Mouse (Mus musculus): ENCODE measurements around the gene Slc9a9.

Slc9a9 gene

GRCm38 (mm10) chr9:94669791-94670577, at the start of gene Slc9a9:
Slc9a9 (plus strand) TSS chr9:94669909.
- DNase-seq (ENCODE audit: low read depth, low spot score) = peak; percentile 85

DNA sequence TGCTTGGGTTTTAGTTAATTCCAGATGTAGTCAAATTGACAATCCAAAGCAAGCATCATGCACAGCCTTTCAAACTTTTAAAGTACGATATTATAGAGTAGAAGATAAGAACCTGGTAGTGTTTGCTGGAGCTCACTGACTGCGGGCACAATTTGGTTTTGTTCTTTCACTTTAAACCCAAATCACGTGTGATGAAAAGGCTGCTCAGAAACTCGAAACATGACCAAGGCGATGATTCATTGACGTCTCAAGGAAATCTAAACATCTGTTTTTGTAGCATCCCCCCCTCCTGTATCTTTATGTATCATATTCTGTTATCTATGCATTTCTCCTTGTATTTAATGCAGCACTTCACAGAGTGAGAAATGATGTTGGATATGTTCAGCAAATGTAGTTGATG, 49.4 kb upstream of the Slc9a9 start:
- DNase-seq (ENCODE audit: low read depth, low spot score) = no peak

DNA sequence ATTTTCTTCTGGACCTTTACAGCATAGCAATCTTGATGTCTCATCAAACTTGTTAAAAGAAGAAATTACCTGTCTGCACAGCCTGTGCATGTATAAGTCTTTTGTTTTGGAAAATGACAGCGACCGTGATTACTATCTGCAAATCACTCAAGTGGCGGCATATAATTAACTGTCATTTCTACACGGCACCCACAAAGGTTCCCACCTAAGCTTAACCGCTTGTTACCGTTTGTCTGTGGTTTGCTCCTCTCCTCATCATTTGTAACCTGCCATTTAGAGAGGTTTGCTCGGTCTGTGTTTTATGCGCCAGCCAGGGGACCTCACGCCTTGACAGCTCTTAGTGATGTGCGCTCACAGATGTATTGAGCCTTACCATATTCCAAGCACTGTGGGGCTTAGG, 48.9 kb upstream of the Slc9a9 start:
- DNase-seq (ENCODE audit: low read depth, low spot score) = no peak

DNA sequence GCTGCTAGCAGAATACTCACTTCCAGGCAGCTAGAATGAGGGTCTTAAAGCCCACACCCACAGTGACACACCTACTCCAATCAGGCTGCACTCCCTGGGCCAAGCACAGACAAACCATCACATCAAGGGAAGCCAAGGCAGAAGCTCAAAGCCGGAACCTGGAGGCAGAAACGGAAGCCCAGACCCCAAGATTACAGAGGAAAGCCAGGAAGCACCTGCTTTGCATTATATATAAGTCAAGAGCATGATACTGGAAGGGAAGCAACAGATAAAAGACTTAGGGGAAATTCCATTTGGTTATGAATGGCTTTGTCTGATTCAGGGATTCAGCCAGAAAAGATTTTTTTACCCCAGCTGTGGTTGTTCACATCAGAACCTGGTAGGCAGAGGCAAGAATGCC, 47.8 kb upstream of the Slc9a9 start:
- no peak for DNase-seq (ENCODE audit: low read depth, low spot score)

- no peak for DNase-seq (ENCODE audit: low read depth, low spot score)
Measured at GRCm38 (mm10) chr9:94626737-94627136, 43.0 kb upstream of the Slc9a9 start.

DNA sequence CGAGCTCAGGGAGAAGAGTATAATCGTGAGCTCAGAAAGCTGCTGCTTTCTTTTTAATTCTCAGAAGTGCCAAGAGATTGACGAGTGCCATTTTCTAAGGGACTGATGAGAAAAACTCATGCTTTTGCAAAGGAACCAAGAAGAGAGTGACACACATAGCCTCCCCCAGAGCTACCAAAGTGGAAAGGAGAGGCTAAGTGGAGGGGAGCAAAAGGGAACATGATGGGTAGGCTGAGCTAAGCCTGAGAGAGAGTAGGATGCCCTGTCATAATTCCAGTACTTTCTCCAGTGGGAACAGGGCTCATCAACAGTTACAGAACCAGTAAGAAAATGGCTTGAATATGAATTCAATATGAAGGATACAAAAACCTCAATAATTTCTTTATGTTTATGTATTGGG, 40.8 kb upstream of the Slc9a9 start:
- DNase-seq (ENCODE audit: low read depth, low spot score) = no peak

DNA sequence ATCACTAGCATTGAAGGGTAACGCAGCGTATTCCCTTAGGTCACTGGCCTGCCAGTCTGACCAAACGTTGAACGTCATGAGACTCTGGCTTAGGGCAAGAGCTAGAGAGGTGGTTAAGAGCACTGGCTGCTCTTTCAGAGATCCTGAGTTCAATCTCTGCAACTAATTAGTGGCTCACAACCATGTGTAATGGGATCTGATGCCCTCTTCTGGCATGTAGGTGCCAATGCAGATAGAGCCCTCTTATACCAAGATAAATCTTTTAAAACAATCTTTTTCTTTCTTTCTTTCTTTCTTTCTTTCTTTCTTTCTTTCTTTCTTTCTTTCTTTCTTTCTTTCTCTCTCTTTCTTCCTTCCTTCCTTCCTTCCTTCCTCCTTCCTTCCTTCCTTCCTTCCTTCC, 35.4 kb upstream of the Slc9a9 start:
- peak; percentile 13 for DNase-seq (ENCODE audit: low read depth, low spot score)

GRCm38 (mm10) chr9:94645631-94646030, 24.1 kb upstream of the Slc9a9 start:
- DNase-seq (ENCODE audit: low read depth, low spot score) = no peak

DNA sequence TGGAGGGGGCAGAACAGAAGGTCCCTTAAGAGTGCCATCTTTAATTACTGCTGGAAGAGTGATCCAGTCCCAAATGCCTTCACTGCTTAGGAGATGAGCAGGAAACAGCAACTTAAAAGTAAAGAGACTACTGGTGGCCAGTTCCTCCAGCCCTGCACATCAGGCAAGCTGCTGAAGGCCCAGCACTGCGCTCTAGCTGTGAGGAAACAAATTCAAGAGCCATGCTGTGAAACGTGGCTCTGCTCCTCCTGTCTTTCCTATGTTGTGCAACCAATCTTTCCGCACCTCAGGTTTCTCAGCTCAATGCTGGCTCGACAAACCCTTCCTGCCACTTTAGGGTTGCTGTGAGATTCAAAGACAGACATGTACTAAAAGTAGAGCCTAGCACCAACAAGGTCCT, 22.3 kb upstream of the Slc9a9 start:
- DNase-seq (ENCODE audit: low read depth, low spot score) = no peak

DNA sequence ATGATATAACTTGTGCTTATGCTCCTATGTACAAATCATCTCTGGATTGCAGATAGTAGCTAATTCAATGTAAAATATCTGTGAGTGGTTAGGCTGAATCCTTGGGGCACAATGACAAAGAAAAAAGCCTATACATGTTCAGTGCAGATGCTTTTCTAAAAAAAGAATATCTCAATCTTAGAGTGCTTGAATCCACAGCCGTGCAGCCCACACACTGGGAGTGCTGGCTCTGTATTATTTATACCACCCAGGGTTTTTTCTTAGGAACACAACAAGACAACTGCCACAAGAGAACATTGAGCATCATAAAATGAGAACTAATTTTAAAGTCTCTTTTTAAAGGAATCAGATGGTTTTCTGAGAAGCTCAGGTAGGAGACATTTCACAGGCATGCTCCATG, 19.7 kb upstream of the Slc9a9 start:
- DNase-seq (ENCODE audit: low read depth, low spot score) = no peak

GRCm38 (mm10) chr9:94653198-94653597, 16.5 kb upstream of the Slc9a9 start:
- DNase-seq (ENCODE audit: low read depth, low spot score) = no peak

- DNase-seq (ENCODE audit: low read depth, low spot score) = no peak
Measured at GRCm38 (mm10) chr9:94653827-94654226, 15.9 kb upstream of the Slc9a9 start.

DNA sequence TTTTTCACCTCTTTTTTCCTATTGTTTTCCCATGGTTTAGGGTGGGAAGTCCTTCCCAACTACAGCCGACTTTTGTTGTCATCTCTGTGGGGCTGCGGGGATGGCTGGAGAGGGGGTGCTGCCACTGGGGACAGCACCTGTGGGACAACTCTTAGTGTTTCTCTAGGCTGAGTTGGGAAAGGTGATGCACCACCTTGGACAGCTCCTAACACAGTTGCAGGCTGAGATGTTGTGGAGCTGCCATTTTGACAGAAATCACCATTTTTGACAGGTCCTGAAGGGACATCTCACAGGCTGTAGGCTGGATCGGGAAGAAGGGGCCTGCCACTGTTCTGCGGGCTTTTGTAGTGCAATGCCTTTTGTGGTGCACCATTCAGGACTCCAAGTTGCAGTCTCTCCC, 13.4 kb upstream of the Slc9a9 start:
- DNase-seq (ENCODE audit: low read depth, low spot score) = no peak

- peak; percentile 37 for DNase-seq (ENCODE audit: low read depth, low spot score)
Measured at GRCm38 (mm10) chr9:94659401-94660152, 10.1 kb upstream of the Slc9a9 start.

DNA sequence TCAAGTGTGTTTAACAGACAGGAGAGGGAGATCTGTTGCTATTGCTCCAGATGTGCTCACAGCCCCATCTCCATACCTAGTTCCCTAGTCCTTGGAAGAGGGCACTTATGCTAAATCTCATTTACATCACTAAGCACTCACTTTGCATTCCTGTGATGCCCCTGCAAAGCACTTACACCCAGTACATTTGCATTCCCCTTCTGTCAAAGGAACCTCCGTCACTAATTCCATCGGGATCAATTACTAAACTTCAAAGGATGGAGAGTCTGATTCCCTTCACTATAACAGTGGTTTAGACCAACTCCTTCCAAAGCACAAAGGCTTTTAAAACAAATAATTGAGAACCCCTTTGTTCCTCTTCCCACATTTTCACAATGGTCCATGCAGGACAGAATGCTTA, 7.9 kb upstream of the Slc9a9 start:
- no peak for DNase-seq (ENCODE audit: low read depth, low spot score)

DNA sequence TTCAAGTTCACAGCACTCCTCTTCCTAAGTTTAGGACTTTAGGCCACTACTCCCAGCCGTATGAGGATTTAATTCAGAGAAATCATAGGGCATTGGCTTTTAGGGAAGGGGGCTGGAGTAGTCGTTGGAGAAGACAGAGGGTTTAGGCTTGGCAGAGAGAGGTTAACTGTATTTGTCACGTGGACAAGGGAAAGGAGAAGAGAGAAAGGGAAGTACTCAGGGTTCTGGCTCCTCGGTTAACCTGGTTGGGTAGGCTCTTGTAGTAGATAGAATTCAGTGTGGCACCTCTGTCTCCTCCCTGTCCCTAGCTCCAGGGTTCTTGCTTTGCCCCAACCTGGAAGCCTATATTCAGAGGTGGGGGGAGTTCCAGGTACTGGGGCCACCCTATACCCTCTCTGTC, 4.5 kb upstream of the Slc9a9 start:
- peak; percentile 55 for DNase-seq (ENCODE audit: low read depth, low spot score)

- peak; percentile 89 for DNase-seq (ENCODE audit: low read depth, low spot score)
Measured at GRCm38 (mm10) chr9:94668589-94668988, 1.1 kb upstream of the Slc9a9 start.

GRCm38 (mm10) chr9:94670704-94671103, 995 bp downstream of the Slc9a9 start:
- no peak for DNase-seq (ENCODE audit: low read depth, low spot score)

GRCm38 (mm10) chr9:94674704-94675103, 5.0 kb downstream of the Slc9a9 start:
- no peak for DNase-seq (ENCODE audit: low read depth, low spot score)

- DNase-seq (ENCODE audit: low read depth, low spot score) = no peak
Measured at GRCm38 (mm10) chr9:94678021-94678655, 8.4 kb downstream of the Slc9a9 start.

GRCm38 (mm10) chr9:94680468-94681094, 10.9 kb downstream of the Slc9a9 start:
- no peak for DNase-seq (ENCODE audit: low read depth, low spot score)

DNA sequence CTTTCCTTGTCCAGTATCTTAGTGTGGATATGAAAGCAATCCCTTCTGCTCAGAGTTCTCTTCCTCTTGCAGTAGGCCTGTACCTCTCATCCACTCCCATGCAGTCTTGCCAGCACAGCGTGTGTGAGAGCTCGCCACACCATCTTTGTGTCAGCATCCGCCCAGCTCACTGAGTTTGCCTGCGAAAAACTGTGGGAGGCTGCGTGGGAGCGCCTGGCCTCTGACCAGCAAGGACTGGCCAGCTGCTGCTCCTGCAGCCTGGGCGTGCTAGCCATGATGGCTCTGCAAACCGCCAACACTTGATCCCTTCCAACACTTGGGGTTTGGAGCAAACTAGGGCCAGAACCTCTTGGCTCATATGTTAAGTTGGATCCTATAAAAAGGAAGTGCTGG, 11.4 kb downstream of the Slc9a9 start:
- DNase-seq (ENCODE audit: low read depth, low spot score) = no peak
